Mouse (Mus musculus) midbrain, embryonic 16.5 days (tissue): Measurements from ENCODE around the gene Sdhaf2. TPM values are rescaled to one million over a fixed set of nuclear protein-coding genes. Genes with fewer than 3 reads are reported as not detected.
"Not testable (repeated sequence)": the region's sequence is repeated elsewhere in the genome, so short reads cannot be mapped to it uniquely, and the experiment has no call there.

Experiments used
- ATAC-seq: fragments of 200-750 bp; cut with Nextera tagmentation; 2 replicates; pipeline ENCODE4 v1.8.0; 2017; ENCODE audit warnings: moderate TSS enrichment
- H3K27ac ChIP-seq: fragments of 300-500 bp; sonication (generic); 2 replicates; pipeline ENCODE4 v1.5.1; 2014; ENCODE audit warnings: mild to moderate bottlenecking, low read length, mixed read lengths
- H3K27me3 ChIP-seq: fragments of 300-500 bp; sonication (generic); 2 replicates; pipeline ENCODE4 v1.6.1; 2014; ENCODE audit warnings: low read depth, low read length, mixed read lengths; ENCODE audit not compliant: control insufficient read depth, insufficient read depth
- H3K36me3 ChIP-seq: fragments of 300-500 bp; sonication (generic); 2 replicates; pipeline ENCODE4 v1.6.1; 2014; ENCODE audit warnings: mild to moderate bottlenecking, low read length, moderate library complexity, mixed read lengths; ENCODE audit not compliant: control insufficient read depth, insufficient read depth
- H3K4me1 ChIP-seq: fragments of 300-500 bp; sonication (generic); 2 replicates; pipeline ENCODE4 v1.6.1; 2014; ENCODE audit warnings: mild to moderate bottlenecking, low read length, mixed read lengths; ENCODE audit not compliant: control insufficient read depth, insufficient read depth
- H3K4me2 ChIP-seq: fragments of 300-500 bp; sonication (generic); 2 replicates; pipeline ENCODE4 v1.6.1; 2014; ENCODE audit warnings: mild to moderate bottlenecking, low read length, mixed read lengths
- H3K4me3 ChIP-seq: fragments of 300-500 bp; sonication (generic); 2 replicates; pipeline ENCODE4 v1.5.1; 2014; ENCODE audit warnings: low read depth, mild to moderate bottlenecking, low read length, moderate library complexity, mixed read lengths
- H3K9ac ChIP-seq: fragments of 300-500 bp; sonication (generic); 2 replicates; pipeline ENCODE4 v1.6.1; 2014; ENCODE audit warnings: low read depth, low read length, mixed read lengths
- H3K9me3 ChIP-seq: fragments of 300-500 bp; sonication (generic); replicated peaks from 2 replicates; pipeline ENCODE4 v1.6.1; 2014; ENCODE audit warnings: mild to moderate bottlenecking, low read length, mixed read lengths; ENCODE audit not compliant: control insufficient read depth, poor library complexity, severe bottlenecking
- WGBS: fragments of 180-500 bp; shearing (Covaris S2); extraction: QIAGEN DNeasy Blood & Tissue Kit; methylation state at CpG from one replicate; pipeline ENCODE4 v1.1.7; 2014; 5-methylcytosine and 5-hydroxymethylcytosine counted together
- polyA plus RNA-seq: library from polyadenylated mRNA; unstranded; fragments of >200 nt; fragmentation: Nextera tagmentation; extraction: Ambion mirVana; gene quantifications from 2 replicates; pipeline ENCODE4 v1.2.1, GENCODE M21; 2015

The Sdhaf2 gene
- polyA plus RNA-seq, result 60.2 and 62.7 TPM in 2 replicates

DNA sequence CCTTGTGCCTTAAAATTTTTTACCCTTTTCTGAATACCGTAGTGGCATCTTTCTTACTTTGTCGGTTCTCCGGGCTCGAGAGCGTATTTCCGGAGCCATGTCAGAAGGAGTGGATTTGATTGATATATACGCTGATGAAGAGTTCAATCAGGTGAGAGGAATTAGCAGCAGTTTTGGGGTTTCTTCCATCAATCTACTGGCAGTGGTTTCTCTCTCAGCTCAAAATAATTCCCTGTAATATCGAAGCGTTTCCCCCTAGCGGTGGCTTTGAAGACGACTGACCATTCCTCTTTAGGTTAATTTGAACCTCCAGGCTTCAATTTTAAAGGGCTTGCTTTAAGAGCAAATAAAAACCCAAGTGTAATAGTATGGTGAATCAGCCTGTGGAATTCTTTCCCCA, at the start of gene Sdhaf2:
Gene Sdhaf2, minus strand, starts transcription at position 233 of the 400 bp plus-strand sequence.
- under 1% methylated on average over 11 of the region's 11 CpGs for WGBS
- peak; percentile 2; the same call in 1 of the 2 replicates for ATAC-seq
- Histone ChIP-seq H3K4me3 (peak within 1 kb of the TSS; percentile 99), H3K4me1 (peaks cover 33% of the 10 kb centered on the region), H3K27me3 (no peaks in the 10 kb centered on the region), H3K9me3 (no peaks in the 10 kb centered on the region), H3K27ac (peak within 1 kb of the TSS; percentile 98), H3K9ac (peak within 1 kb of the TSS; percentile 99), H3K36me3 (0 out of 2 replicates have a peak, but pooled peaks cover 4% of the 10 kb centered on the region), H3K4me2 (peak within 1 kb of the TSS; percentile 84)

- ATAC-seq, result no peak
- no peaks in the 10 kb centered on the region for H3K27me3 ChIP-seq
These were observed 43.7 kb upstream of the Sdhaf2 start for GRCm38 (mm10) chr19:10569627-10570026.

DNA sequence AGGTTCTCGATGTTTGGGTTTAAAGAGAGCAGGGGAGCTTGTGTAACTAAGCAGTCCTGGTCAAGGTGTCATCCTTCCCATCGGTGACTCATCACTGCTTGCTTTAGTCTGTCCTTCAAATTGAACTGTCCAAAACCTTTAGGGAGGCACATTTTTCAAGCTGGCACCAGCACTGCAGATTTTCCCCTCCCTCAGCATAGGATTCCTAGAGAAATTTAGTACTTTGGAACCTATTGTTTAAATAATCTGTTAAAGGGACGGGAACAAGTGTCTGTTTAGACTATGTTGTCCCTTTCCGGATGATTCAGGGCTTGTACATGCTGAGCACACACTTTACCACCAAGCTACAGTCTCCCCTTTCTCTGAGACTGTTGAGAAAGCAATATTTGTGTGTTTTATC, 39.3 kb upstream of the Sdhaf2 start:
- no peak overlapping the region for H3K9ac ChIP-seq
- ATAC-seq, result no peak
- no peaks in the 10 kb centered on the region for H3K9me3 ChIP-seq
- H3K4me3 ChIP-seq, result no peak overlapping the region
- H3K27ac ChIP-seq, result no peak overlapping the region
- H3K27me3 ChIP-seq, result no peaks in the 10 kb centered on the region
- H3K36me3 ChIP-seq, result peaks cover 2% of the 10 kb centered on the region; the same call in 1 of the 2 replicates
- H3K4me2 ChIP-seq, result no peak overlapping the region
- 89% methylated on average over 4 of the region's 4 CpGs for WGBS
- H3K4me1 ChIP-seq, result no peaks in the 10 kb centered on the region

More at GRCm38 (mm10) chr19:10569627-10570026, 43.7 kb upstream of the Sdhaf2 start:
- Histone ChIP-seq H3K9me3 (no peaks in the 10 kb centered on the region), H3K4me1 (no peaks in the 10 kb centered on the region), H3K36me3 (peaks cover 24% of the 10 kb centered on the region), H3K27ac (no peak overlapping the region), H3K4me2 (no peak overlapping the region), H3K9ac (no peak overlapping the region), H3K4me3 (no peak overlapping the region)
- 96% methylated on average over 6 of the region's 6 CpGs for WGBS

DNA sequence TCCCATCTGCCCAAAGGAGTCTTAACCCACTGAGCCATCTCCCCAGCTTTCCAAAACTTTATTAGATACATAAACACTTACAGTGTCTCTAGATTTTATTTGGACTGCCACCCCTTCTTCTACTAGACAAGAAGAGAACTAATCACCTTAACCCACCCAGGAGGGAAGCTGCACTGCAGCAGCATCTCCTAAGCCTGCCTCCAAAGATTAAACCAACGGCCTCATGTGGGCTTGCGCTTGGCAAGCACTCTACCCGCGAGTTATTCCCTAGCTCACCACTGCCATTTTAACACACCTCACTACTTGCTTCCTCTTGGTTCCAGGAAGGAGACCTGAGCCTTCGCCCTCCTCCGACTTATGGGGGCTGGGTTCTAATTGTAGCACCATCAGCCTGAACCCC, 38.3 kb upstream of the Sdhaf2 start:
- whole genome bisulfite sequencing, result 84% methylated on average over 6 of the region's 6 CpGs
- H3K9me3 ChIP-seq, result no peaks in the 10 kb centered on the region
- H3K27me3 ChIP-seq, result no peaks in the 10 kb centered on the region
- no peak overlapping the region for H3K4me2 ChIP-seq
- no peaks in the 10 kb centered on the region for H3K4me1 ChIP-seq
- no peak overlapping the region for H3K27ac ChIP-seq
- no peak for ATAC-seq
- no peak overlapping the region for H3K9ac ChIP-seq
- no peaks in the 10 kb centered on the region for H3K36me3 ChIP-seq
- no peak overlapping the region for H3K4me3 ChIP-seq

DNA sequence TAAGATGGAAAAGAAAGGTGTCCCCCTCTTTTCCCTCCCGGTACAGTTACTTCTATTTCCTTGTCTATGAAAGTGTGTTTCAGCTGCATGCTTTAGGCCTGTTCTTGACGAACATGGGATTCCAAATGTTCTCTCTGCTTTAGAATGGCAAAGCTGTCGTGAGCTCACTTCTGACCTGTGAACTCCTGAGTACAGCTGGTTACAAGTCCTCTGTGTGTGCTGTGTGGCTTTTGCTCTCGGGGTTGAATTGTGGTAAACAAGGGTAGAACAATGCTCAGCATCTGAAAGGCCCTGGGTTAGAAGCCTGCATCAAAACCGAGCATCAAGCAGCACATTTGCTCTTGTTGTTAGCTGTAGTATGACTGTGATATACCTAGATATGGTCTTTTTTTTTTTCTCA, 36.4 kb upstream of the Sdhaf2 start:
- Histone ChIP-seq H3K4me2 (no peak overlapping the region), H3K4me1 (no peaks in the 10 kb centered on the region), H3K9ac (no peak overlapping the region), H3K36me3 (no peaks in the 10 kb centered on the region), H3K9me3 (no peaks in the 10 kb centered on the region), H3K27me3 (no peaks in the 10 kb centered on the region), H3K4me3 (no peak overlapping the region), H3K27ac (no peak overlapping the region)
- 59% methylated on average over 5 of the region's 5 CpGs for WGBS
- no peak for ATAC-seq

DNA sequence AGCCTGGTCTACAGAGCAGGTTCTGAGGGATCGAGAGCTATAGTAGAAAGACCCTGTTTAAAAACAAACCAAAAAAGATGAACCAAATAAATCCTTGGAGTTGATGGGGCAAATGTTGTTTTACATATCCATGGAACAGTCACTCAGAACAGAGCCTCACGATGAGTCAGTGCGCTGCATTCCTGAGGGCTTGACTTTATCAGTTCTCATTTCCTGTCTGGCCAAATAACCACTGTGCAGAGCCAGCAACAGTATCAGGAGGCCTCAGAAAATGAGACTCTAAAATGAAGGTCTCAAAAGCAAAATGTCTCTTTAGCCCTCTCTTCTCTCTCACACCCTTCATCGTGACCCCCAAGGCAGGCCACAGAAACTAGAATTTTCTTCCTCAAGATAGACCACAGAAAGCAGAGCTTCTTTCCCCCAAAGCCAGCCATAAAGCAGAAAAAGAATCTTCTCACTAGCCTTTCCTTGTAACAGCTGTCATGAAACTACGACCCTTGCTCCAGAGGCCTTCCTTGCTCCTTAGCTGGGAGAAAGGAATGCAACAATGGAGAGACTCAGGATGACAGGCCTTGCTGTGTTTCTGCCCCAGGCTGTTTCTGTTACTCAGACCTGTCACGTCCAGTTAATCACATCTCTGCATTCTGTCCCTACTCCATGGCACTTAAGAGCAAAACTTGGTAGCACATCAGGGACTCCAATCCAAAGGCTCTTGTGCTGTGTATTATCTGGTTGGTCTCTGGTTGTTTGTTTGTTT, 35.8 kb upstream of the Sdhaf2 start:
- 70% methylated on average over 6 of the region's 6 CpGs for WGBS
- H3K27me3 ChIP-seq, result no peaks in the 10 kb centered on the region

GRCm38 (mm10) chr19:10560108-10560507, 34.2 kb upstream of the Sdhaf2 start:
- Histone ChIP-seq H3K9ac (no peak overlapping the region), H3K4me1 (peaks cover 11% of the 10 kb centered on the region), H3K9me3 (no peaks in the 10 kb centered on the region), H3K4me3 (no peak overlapping the region), H3K27ac (no peak overlapping the region), H3K4me2 (no peak overlapping the region), H3K36me3 (no peaks in the 10 kb centered on the region), H3K27me3 (no peaks in the 10 kb centered on the region)
- 37% methylated on average over 5 of the region's 5 CpGs for WGBS
- no peak for ATAC-seq

More for the DNA sequence above, 35.8 kb upstream of the Sdhaf2 start:
- no peaks in the 10 kb centered on the region for H3K9me3 ChIP-seq
- H3K9ac ChIP-seq, result no peak overlapping the region
- H3K27ac ChIP-seq, result no peak overlapping the region
- H3K4me1 ChIP-seq, result peaks cover 3% of the 10 kb centered on the region; the same call in 1 of the 2 replicates
- no peaks in the 10 kb centered on the region for H3K36me3 ChIP-seq
- ATAC-seq, result no peak
- H3K4me3 ChIP-seq, result no peak overlapping the region
- H3K4me2 ChIP-seq, result no peak overlapping the region

- H3K9ac ChIP-seq, H3K27me3 ChIP-seq, ATAC-seq, H3K36me3 ChIP-seq, H3K9me3 ChIP-seq, H3K4me3 ChIP-seq, H3K27ac ChIP-seq, H3K4me2 ChIP-seq: not testable (repeated sequence)
- peaks cover 19% of the 10 kb centered on the region for H3K4me1 ChIP-seq
- WGBS, result 77% methylated on average over 4 of the region's 4 CpGs
These were observed 32.0 kb upstream of the Sdhaf2 start for GRCm38 (mm10) chr19:10557837-10558375.

GRCm38 (mm10) chr19:10557430-10557829, 31.5 kb upstream of the Sdhaf2 start:
- WGBS, result 82% methylated on average over 2 of the region's 2 CpGs
- no peak overlapping the region for H3K9ac ChIP-seq
- no peaks in the 10 kb centered on the region for H3K9me3 ChIP-seq
- no peak for ATAC-seq
- peaks cover 3% of the 10 kb centered on the region for H3K36me3 ChIP-seq
- H3K27ac ChIP-seq, result no peak overlapping the region
- no peak overlapping the region for H3K4me2 ChIP-seq
- no peaks in the 10 kb centered on the region for H3K27me3 ChIP-seq
- H3K4me3 ChIP-seq, result no peak overlapping the region
- H3K4me1 ChIP-seq, result peaks cover 19% of the 10 kb centered on the region
